Mouse (Mus musculus): ENCODE measurements around the gene Fzd4. TPM values are rescaled to one million over a fixed set of nuclear protein-coding genes. Genes with fewer than 3 reads are reported as not detected.

Gene Fzd4
- 6.5 and 9.1 TPM in 2 replicates for polyA plus RNA-seq (2015; fragmentation: Nextera tagmentation; extraction: Ambion mirVana)

GRCm38 (mm10) chr7:89404081-89404733 lies at the start of gene Fzd4, which contains the start of gene Tmem135:
TSS of gene Fzd4 (plus strand) at chr7:89404355.
TSS of gene Tmem135 (minus strand) at chr7:89404222.

Other genes starting within 250 kb of the Fzd4 start
- gene Tmem135, start 133 bp upstream of the Fzd4 start, polyA plus RNA-seq (2015; fragmentation: Nextera tagmentation; extraction: Ambion mirVana): 24.0 and 38.3 TPM in 2 replicates
- gene Prss23, start 122.8 kb downstream of the Fzd4 start, polyA plus RNA-seq (2015; fragmentation: Nextera tagmentation; extraction: Ambion mirVana): 63.5 and 87.6 TPM in 2 replicates
- 1.3 and 3.5 TPM in 2 replicates for gene Me3, start 228.0 kb downstream of the Fzd4 start, polyA plus RNA-seq (2015; fragmentation: Nextera tagmentation; extraction: Ambion mirVana)

Data from adrenal gland, postnatal 0 days (tissue).